Mouse (Mus musculus): ENCODE results near the gene Phldb1. TPM values are rescaled to one million over a fixed set of nuclear protein-coding genes. Genes with fewer than 3 reads are reported as not detected.

Phldb1 gene
- polyA plus RNA-seq (2014; fragmentation: Illumina TruSeq; extraction: RNeasy Lipid Tissue Mini Kit (QIAGEN cat#74804); ENCODE audit: low read depth, low replicate concordance) = 1.8 TPM

DNA sequence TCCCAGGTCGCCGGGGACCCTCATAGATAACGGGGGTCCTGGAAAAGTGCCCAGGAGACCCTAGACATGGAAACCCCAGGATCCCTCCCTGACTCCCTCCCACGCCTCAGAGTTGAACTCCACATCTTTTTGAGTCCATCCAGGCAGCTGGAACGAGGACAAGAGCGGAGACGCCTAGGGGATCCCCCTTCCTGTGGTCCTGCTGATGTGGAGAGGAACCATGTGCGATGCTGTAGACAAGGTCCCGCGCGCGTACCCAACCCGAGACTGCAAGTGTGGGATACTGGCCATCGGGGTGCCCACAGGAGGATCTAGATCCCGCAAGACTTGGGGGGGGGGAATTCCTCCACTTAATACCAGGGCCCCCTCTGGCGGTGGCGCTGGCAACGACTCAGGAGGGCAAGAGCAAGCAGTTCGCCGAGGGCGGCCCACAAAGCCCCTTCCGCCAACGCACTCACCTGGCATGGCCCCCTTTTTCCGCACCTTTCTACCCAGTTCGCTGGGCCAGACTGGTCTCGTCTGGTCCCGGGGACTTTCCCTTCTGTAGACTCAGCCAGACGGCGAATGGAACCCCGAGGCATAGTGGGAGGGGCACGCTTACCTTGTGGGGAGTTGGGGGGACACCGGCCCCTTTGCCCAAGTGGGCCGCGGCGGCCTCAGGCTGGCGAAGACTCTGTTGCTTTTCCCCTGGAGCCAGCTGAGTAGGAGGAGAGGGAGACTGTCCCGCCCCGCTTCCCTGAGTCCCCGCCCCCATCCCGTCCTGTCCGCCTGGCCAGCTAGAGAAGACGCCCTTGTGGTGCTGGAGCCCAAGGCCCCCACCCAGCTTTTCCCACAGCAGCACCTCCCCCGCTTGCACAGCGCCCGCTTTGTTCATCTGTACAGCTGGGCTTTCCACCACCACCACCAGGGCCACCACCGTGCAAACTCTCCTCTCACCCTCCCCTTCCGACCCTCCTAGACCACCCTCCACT is at the start of gene Phldb1:
Phldb1 (minus strand) TSS at position 675 of the 971 bp plus-strand sequence.

DNA sequence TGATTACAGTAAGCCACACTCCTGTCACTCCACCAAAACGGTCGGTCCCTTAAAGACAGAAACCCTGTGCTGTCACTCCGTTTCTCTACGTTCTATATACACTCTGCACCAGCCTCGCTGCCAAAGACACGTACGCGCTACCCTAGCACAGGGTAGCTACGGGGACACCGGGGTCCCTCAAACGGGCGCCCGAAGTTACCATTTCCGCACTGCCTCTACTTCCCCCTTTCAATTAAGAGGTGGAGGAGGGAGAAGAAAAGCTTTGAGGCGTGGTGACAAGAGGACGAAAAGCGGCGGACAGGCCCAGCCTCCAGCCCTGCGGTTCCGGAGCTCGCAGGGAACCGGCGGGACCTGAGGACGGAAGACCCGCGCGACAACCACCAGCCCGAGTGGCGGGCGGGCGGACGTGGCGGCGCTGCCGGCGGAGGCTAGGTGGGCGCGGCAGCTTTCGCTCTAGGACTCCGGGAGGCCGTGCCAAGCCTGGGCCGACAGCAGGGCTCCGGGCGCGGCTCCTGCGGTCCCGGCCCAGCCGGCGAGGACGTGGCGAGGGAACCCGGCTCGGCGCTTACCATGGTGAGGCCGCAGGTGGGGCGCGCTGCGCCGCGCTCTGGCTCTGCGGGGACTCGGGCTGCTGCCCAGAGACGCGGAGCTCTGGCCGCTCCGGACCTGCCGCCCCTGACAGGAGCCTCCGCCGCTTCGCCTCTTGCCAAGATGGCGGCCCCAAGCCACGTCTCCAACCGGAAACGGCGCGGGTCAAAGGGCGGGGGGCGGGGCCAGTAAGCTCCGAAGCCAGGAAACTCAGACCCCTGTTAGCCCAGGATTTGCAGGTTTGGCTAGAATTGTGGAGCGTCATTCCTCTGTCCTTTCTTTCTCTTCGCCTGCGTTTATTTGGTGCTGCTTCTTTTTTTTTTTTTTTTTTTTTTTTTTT is 32.4 kb upstream of the Phldb1 start, which contains the start of the genes Arcn1 and Ift46:
Arcn1 (minus strand) TSS at position 745 of the 928 bp plus-strand sequence.
Ift46 (plus strand) TSS at position 808 of the 928 bp plus-strand sequence.

DNA sequence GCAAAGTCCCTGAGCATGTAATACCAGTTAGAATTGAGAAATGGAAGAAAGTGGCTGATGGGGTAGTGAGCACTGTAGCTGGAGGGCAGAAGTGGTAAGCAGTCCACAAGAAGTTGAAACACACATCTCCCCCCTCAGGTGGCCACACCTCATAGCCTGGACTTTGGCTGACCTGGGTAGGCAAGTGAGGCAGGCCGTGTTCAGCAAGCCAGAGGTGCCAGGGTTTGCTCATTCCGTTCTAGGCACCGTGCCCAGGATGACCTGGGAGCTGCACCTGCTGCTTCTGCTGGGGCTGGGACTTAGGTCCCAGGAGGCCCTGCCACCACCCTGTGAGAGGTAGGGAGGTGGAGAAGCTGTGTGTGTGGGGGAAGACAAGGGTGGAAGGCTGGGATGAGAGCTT is 62.0 kb downstream of the Phldb1 start, which contains the start of gene Treh:
Treh (plus strand) TSS at position 229 of the 400 bp plus-strand sequence.

Other genes with a start within 250 kb of the Phldb1 start
- gene Cxcr5, start 173.3 kb downstream of the Phldb1 start, polyA plus RNA-seq (2014; fragmentation: Illumina TruSeq; extraction: RNeasy Lipid Tissue Mini Kit (QIAGEN cat#74804); ENCODE audit: low read depth, low replicate concordance) = 1.6 TPM
- 251 TPM for gene Ddx6, start 130.3 kb downstream of the Phldb1 start, polyA plus RNA-seq (2014; fragmentation: Illumina TruSeq; extraction: RNeasy Lipid Tissue Mini Kit (QIAGEN cat#74804); ENCODE audit: low read depth, low replicate concordance)
- not detected for gene Treh, start 62.0 kb downstream of the Phldb1 start, polyA plus RNA-seq (2014; fragmentation: Illumina TruSeq; extraction: RNeasy Lipid Tissue Mini Kit (QIAGEN cat#74804); ENCODE audit: low read depth, low replicate concordance)
- 391 TPM for gene Arcn1, start 32.6 kb upstream of the Phldb1 start, polyA plus RNA-seq (2014; fragmentation: Illumina TruSeq; extraction: RNeasy Lipid Tissue Mini Kit (QIAGEN cat#74804); ENCODE audit: low read depth, low replicate concordance)
- gene Ift46, start 32.7 kb upstream of the Phldb1 start, polyA plus RNA-seq (2014; fragmentation: Illumina TruSeq; extraction: RNeasy Lipid Tissue Mini Kit (QIAGEN cat#74804); ENCODE audit: low read depth, low replicate concordance) = 28.7 TPM
- gene Tmem25, start 64.1 kb upstream of the Phldb1 start, polyA plus RNA-seq (2014; fragmentation: Illumina TruSeq; extraction: RNeasy Lipid Tissue Mini Kit (QIAGEN cat#74804); ENCODE audit: low read depth, low replicate concordance) = 1.0 TPM
- not detected for gene Ttc36, start 67.9 kb upstream of the Phldb1 start, polyA plus RNA-seq (2014; fragmentation: Illumina TruSeq; extraction: RNeasy Lipid Tissue Mini Kit (QIAGEN cat#74804); ENCODE audit: low read depth, low replicate concordance)
- gene Kmt2a, start 146.1 kb upstream of the Phldb1 start, polyA plus RNA-seq (2014; fragmentation: Illumina TruSeq; extraction: RNeasy Lipid Tissue Mini Kit (QIAGEN cat#74804); ENCODE audit: low read depth, low replicate concordance) = 28.0 TPM
- 608 TPM for gene Atp5l, start 185.5 kb upstream of the Phldb1 start, polyA plus RNA-seq (2014; fragmentation: Illumina TruSeq; extraction: RNeasy Lipid Tissue Mini Kit (QIAGEN cat#74804); ENCODE audit: low read depth, low replicate concordance)
- 87.4 TPM for gene Ube4a, start 230.4 kb upstream of the Phldb1 start, polyA plus RNA-seq (2014; fragmentation: Illumina TruSeq; extraction: RNeasy Lipid Tissue Mini Kit (QIAGEN cat#74804); ENCODE audit: low read depth, low replicate concordance)
- 3.1 TPM for gene Cd3g, start 245.2 kb upstream of the Phldb1 start, polyA plus RNA-seq (2014; fragmentation: Illumina TruSeq; extraction: RNeasy Lipid Tissue Mini Kit (QIAGEN cat#74804); ENCODE audit: low read depth, low replicate concordance)
- gene Cd3d, start 246.6 kb upstream of the Phldb1 start, polyA plus RNA-seq (2014; fragmentation: Illumina TruSeq; extraction: RNeasy Lipid Tissue Mini Kit (QIAGEN cat#74804); ENCODE audit: low read depth, low replicate concordance) = 1.1 TPM

Measured in sigmoid colon, adult 10 weeks (tissue).